Mouse (Mus musculus) heart, embryonic 13.5 days (tissue): ENCODE measurements around the gene Tex22. TPM values are rescaled to one million over a fixed set of nuclear protein-coding genes. Genes with fewer than 3 reads are reported as not detected.
A peak's percentile ranks its signal among the peaks of the same experiment; 100 is the strongest.

Experiments
- ATAC-seq: fragments of 200-750 bp; cut with Nextera tagmentation; 2 replicates; pipeline ENCODE4 v1.8.0; 2017; ENCODE audit warnings: moderate TSS enrichment; ENCODE audit not compliant: insufficient number of reproducible peaks, low FRiP score, low TSS enrichment; ENCODE audit errors: extremely low read depth
- H3K27ac ChIP-seq: fragments of 300-500 bp; sonication (generic); replicated peaks from 2 replicates; pipeline ENCODE4 v1.5.1; 2015; ENCODE audit warnings: moderate library complexity, mild to moderate bottlenecking, inconsistent platforms
- H3K27me3 ChIP-seq: fragments of 300-500 bp; sonication (generic); replicated peaks from 2 replicates; pipeline ENCODE4 v1.6.1; 2015; ENCODE audit warnings: mild to moderate bottlenecking, inconsistent platforms
- H3K36me3 ChIP-seq: fragments of 300-500 bp; sonication (generic); 2 replicates; pipeline ENCODE4 v1.6.1; 2015; ENCODE audit warnings: mild to moderate bottlenecking, inconsistent platforms
- H3K4me1 ChIP-seq: fragments of 300-500 bp; sonication (generic); 2 replicates; pipeline ENCODE4 v1.6.1; 2015; ENCODE audit warnings: inconsistent platforms
- H3K4me2 ChIP-seq: fragments of 300-500 bp; sonication (generic); 2 replicates; pipeline ENCODE4 v1.6.1; 2015; ENCODE audit warnings: inconsistent platforms, mild to moderate bottlenecking, moderate library complexity
- H3K4me3 ChIP-seq: fragments of 300-500 bp; sonication (generic); 2 replicates; pipeline ENCODE4 v1.5.1; 2015; ENCODE audit warnings: moderate library complexity, mild to moderate bottlenecking, inconsistent platforms
- H3K9ac ChIP-seq: fragments of 300-500 bp; sonication (generic); 2 replicates; pipeline ENCODE4 v1.6.1; 2015; ENCODE audit warnings: inconsistent platforms, mild to moderate bottlenecking, moderate library complexity
- H3K9me3 ChIP-seq: fragments of 300-500 bp; sonication (generic); 2 replicates; pipeline ENCODE4 v1.6.1; 2016; ENCODE audit warnings: inconsistent platforms
- WGBS: fragments of 180-500 bp; shearing (Covaris S2); methylation state at CpG from one replicate; pipeline ENCODE4 v1.1.7; 2015; ENCODE audit warnings: mixed read lengths; 5-methylcytosine and 5-hydroxymethylcytosine counted together
- polyA plus RNA-seq: library from polyadenylated mRNA; unstranded; fragments of >200 nt; fragmentation: Nextera tagmentation; extraction: Ambion mirVana; gene quantifications from 2 replicates; pipeline ENCODE4 v1.2.1, GENCODE M21; 2015

Gene Tex22
- polyA plus RNA-seq, 1 experiment from 2014 or later: not detected

GRCm38 (mm10) chr12:113038414-113038813 is 35.9 kb upstream of the Tex22 start:
- Histone ChIP-seq H3K27ac (no peak overlapping the region), H3K36me3 (no peaks in the 10 kb centered on the region), H3K27me3 (no peaks in the 10 kb centered on the region), H3K4me1 (peaks cover 56% of the 10 kb centered on the region), H3K4me3 (no peak overlapping the region), H3K9me3 (no peaks in the 10 kb centered on the region), H3K4me2 (no peak overlapping the region), H3K9ac (no peak overlapping the region)
- WGBS: 83% methylated on average over 4 of the region's 4 CpGs
- no peak for ATAC-seq

- Histone ChIP-seq H3K9ac (no peak overlapping the region), H3K27ac (peak overlapping the region; percentile 49; the same call in 1 of the 2 replicates), H3K4me3 (no peak overlapping the region), H3K4me1 (peaks cover 24% of the 10 kb centered on the region), H3K4me2 (no peak overlapping the region), H3K36me3 (peaks cover 18% of the 10 kb centered on the region), H3K9me3 (no peaks in the 10 kb centered on the region), H3K27me3 (no peaks in the 10 kb centered on the region)
- no peak for ATAC-seq
- 52% methylated on average over 15 of the region's 15 CpGs for WGBS
Observed at GRCm38 (mm10) chr12:113041481-113042439, 32.5 kb upstream of the Tex22 start.

- ATAC-seq: no peak
- H3K27me3 ChIP-seq: no peaks in the 10 kb centered on the region
- no peaks in the 10 kb centered on the region for H3K9me3 ChIP-seq
- H3K27ac ChIP-seq: no peak overlapping the region
- H3K4me1 ChIP-seq: peaks cover 23% of the 10 kb centered on the region
- H3K4me2 ChIP-seq: no peak overlapping the region
- H3K4me3 ChIP-seq: no peak overlapping the region
- 70% methylated on average over 2 of the region's 2 CpGs for WGBS
- peaks cover 24% of the 10 kb centered on the region for H3K36me3 ChIP-seq
- H3K9ac ChIP-seq: no peak overlapping the region
Observed at GRCm38 (mm10) chr12:113042543-113042942, 31.8 kb upstream of the Tex22 start.

- no peak for ATAC-seq
- WGBS: 73% methylated on average over 3 of the region's 3 CpGs
- H3K4me2 ChIP-seq: no peak overlapping the region
- no peaks in the 10 kb centered on the region for H3K9me3 ChIP-seq
- H3K36me3 ChIP-seq: peaks cover 40% of the 10 kb centered on the region
- no peak overlapping the region for H3K9ac ChIP-seq
- no peak overlapping the region for H3K4me3 ChIP-seq
- no peak overlapping the region for H3K27ac ChIP-seq
- no peaks in the 10 kb centered on the region for H3K27me3 ChIP-seq
- peaks cover 29% of the 10 kb centered on the region for H3K4me1 ChIP-seq
Observed at GRCm38 (mm10) chr12:113044916-113045677, 29.2 kb upstream of the Tex22 start.

- no peak for ATAC-seq
- 78% methylated on average over 15 of the region's 15 CpGs for WGBS
- Histone ChIP-seq H3K27me3 (no peaks in the 10 kb centered on the region), H3K4me1 (peaks cover 31% of the 10 kb centered on the region), H3K36me3 (peaks cover 53% of the 10 kb centered on the region), H3K9me3 (no peaks in the 10 kb centered on the region), H3K27ac (no peak overlapping the region), H3K4me3 (no peak overlapping the region), H3K9ac (no peak overlapping the region), H3K4me2 (no peak overlapping the region)
Observed at GRCm38 (mm10) chr12:113046861-113047260, 27.4 kb upstream of the Tex22 start.

GRCm38 (mm10) chr12:113048103-113048502 is 26.2 kb upstream of the Tex22 start:
- H3K4me1 ChIP-seq: peaks cover 30% of the 10 kb centered on the region
- H3K9ac ChIP-seq: no peak overlapping the region
- peaks cover 65% of the 10 kb centered on the region for H3K36me3 ChIP-seq
- WGBS: 80% methylated on average over 5 of the region's 5 CpGs
- no peak overlapping the region for H3K4me3 ChIP-seq
- ATAC-seq: no peak
- H3K27me3 ChIP-seq: no peaks in the 10 kb centered on the region
- no peaks in the 10 kb centered on the region for H3K9me3 ChIP-seq
- no peak overlapping the region for H3K27ac ChIP-seq
- no peak overlapping the region for H3K4me2 ChIP-seq

GRCm38 (mm10) chr12:113049836-113050235 is 24.5 kb upstream of the Tex22 start:
- no peak overlapping the region for H3K9ac ChIP-seq
- no peaks in the 10 kb centered on the region for H3K9me3 ChIP-seq
- no peak overlapping the region for H3K27ac ChIP-seq
- peaks cover 77% of the 10 kb centered on the region for H3K36me3 ChIP-seq
- H3K4me2 ChIP-seq: no peak overlapping the region
- no peak overlapping the region for H3K4me3 ChIP-seq
- no peaks in the 10 kb centered on the region for H3K27me3 ChIP-seq
- H3K4me1 ChIP-seq: peaks cover 30% of the 10 kb centered on the region
- 86% methylated on average over 9 of the region's 9 CpGs for WGBS
- ATAC-seq: no peak

- H3K36me3 ChIP-seq: peaks cover 74% of the 10 kb centered on the region
- H3K4me1 ChIP-seq: peaks cover 30% of the 10 kb centered on the region
- no peak overlapping the region for H3K27ac ChIP-seq
- no peak overlapping the region for H3K4me2 ChIP-seq
- WGBS: 89% methylated on average over 12 of the region's 12 CpGs
- no peaks in the 10 kb centered on the region for H3K9me3 ChIP-seq
- H3K27me3 ChIP-seq: no peaks in the 10 kb centered on the region
- H3K9ac ChIP-seq: peak overlapping the region; percentile 61; the same call in 1 of the 2 replicates
- no peak overlapping the region for H3K4me3 ChIP-seq
- ATAC-seq: no peak
Observed at GRCm38 (mm10) chr12:113050671-113051070, 23.6 kb upstream of the Tex22 start.

- H3K36me3 ChIP-seq: peaks cover 71% of the 10 kb centered on the region
- peak overlapping the region; percentile 61 for H3K9ac ChIP-seq
- H3K4me2 ChIP-seq: no peak overlapping the region
- no peaks in the 10 kb centered on the region for H3K9me3 ChIP-seq
- H3K4me1 ChIP-seq: peaks cover 30% of the 10 kb centered on the region
- peak overlapping the region; percentile 60 for H3K27ac ChIP-seq
- no peak for ATAC-seq
- H3K27me3 ChIP-seq: no peaks in the 10 kb centered on the region
- 35% methylated on average over 9 of the region's 9 CpGs for WGBS
- no peak overlapping the region for H3K4me3 ChIP-seq
Observed at GRCm38 (mm10) chr12:113051628-113052403, 22.5 kb upstream of the Tex22 start.

- H3K9ac ChIP-seq: no peak overlapping the region
- H3K4me3 ChIP-seq: no peak overlapping the region
- peaks cover 12% of the 10 kb centered on the region for H3K4me1 ChIP-seq
- ATAC-seq: no peak
- no peaks in the 10 kb centered on the region for H3K9me3 ChIP-seq
- WGBS: 59% methylated on average over 8 of the region's 8 CpGs
- peaks cover 80% of the 10 kb centered on the region for H3K36me3 ChIP-seq
- no peak overlapping the region for H3K27ac ChIP-seq
- no peaks in the 10 kb centered on the region for H3K27me3 ChIP-seq
- no peak overlapping the region for H3K4me2 ChIP-seq
Observed at GRCm38 (mm10) chr12:113056089-113056488, 18.2 kb upstream of the Tex22 start.

- no peak overlapping the region for H3K4me3 ChIP-seq
- no peak overlapping the region for H3K27ac ChIP-seq
- ATAC-seq: no peak
- no peaks in the 10 kb centered on the region for H3K9me3 ChIP-seq
- no peak overlapping the region for H3K9ac ChIP-seq
- no peaks in the 10 kb centered on the region for H3K27me3 ChIP-seq
- 91% methylated on average over 5 of the region's 5 CpGs for WGBS
- H3K36me3 ChIP-seq: peaks cover 82% of the 10 kb centered on the region
- no peaks in the 10 kb centered on the region for H3K4me1 ChIP-seq
- H3K4me2 ChIP-seq: no peak overlapping the region
Observed at GRCm38 (mm10) chr12:113060178-113060577, 14.1 kb upstream of the Tex22 start.
